In genomic region chr13:53099771-53100682, GRCm38 (mm10) we compare ENCODE assay signal across 8 mouse cellular contexts.
DNase-seq lines count a peak whose midpoint lies in the region; ATAC-seq and TF ChIP-seq lines count a peak whose summit lies in the region.
"Had no signal": no experiment of that assay in that cellular context is flagged by ENCODE, and none has a peak within 500 bp of the region (broad histone marks: within the 10 kb centered on the region; RNA-seq: fewer than 3 reads in every experiment).

No protein-coding gene starts in this region.

- H3K27ac ChIP-seq in heart, embryonic 16.5 days (ENCODE audit: low read length), result peak overlapping the region; percentile 80
- H3K27ac ChIP-seq in CH12.LX (ENCODE audit: insufficient read depth, low read depth), result no peak overlapping the region
- H3K27ac ChIP-seq in hindbrain, postnatal 0 days, result no peak overlapping the region

- TF ChIP-seq RAD21 in CH12.LX (IDR thresholded peaks at IDR 0.05; ENCODE audit: low read depth, low read length), result no peak

- TF ChIP-seq CTCF in CH12.LX (conservative IDR thresholded peaks at IDR 0.05 in 1 of 2, IDR thresholded peaks at IDR 0.05 in 1 of 2; ENCODE audit: low read depth in 2 of 2, low read length in 2 of 2), result peak; percentile 26 to 51; a peak in 3 of 4 replicates
- peak; percentile 62 for TF ChIP-seq CTCF in hindbrain, postnatal 0 days (IDR thresholded peaks at IDR 0.05; ENCODE audit: low read depth)

- ATAC-seq in heart, embryonic 16.5 days (replicated peaks; ENCODE audit: extremely low read depth, insufficient read depth, low FRiP score), result peak; percentile 64
- ATAC-seq in hindbrain, postnatal 0 days, result no peak; the same call in 1 of the 2 replicates
- no peak for ATAC-seq in inflammation-experienced regulatory T-cells, adult 6 months

- in situ Hi-C loops in CH12.LX (cut with MboI; ENCODE audit: low pct_ligation_motif_present, low pct_unique_long_range_greater_than_20kb, low sequenced_read_pairs), result loop anchor here (5.0 to 10.0 kb wide), 6 partner anchors 85 to 1265 kb away; no protein-coding TSS in a partner anchor

- dilution Hi-C loops in CH12.LX (cut with MboI; ENCODE audit: extremely low pct_ligation_motif_present, extremely low pct_unique_long_range_greater_than_20kb, low sequenced_read_pairs), result no loop called here

- no peaks in the 10 kb centered on the region for H3K27me3 ChIP-seq in heart, embryonic 16.5 days (ENCODE audit: control insufficient read depth, insufficient read depth, low read length)
- H3K27me3 ChIP-seq in CH12.LX (replicated peaks), result peaks cover 6% of the 10 kb centered on the region
- H3K27me3 ChIP-seq in hindbrain, postnatal 0 days (ENCODE audit: insufficient read depth, low read length), result 0 out of 2 replicates have a peak, but pooled peaks cover 3% of the 10 kb centered on the region

- no peaks in the 10 kb centered on the region for H3K9me3 ChIP-seq in heart, embryonic 16.5 days (replicated peaks; ENCODE audit: control insufficient read depth, low read length)
- H3K9me3 ChIP-seq in CH12.LX (replicated peaks; ENCODE audit: low read length), result no peaks in the 10 kb centered on the region
- H3K9me3 ChIP-seq in hindbrain, postnatal 0 days (ENCODE audit: low read length), result no peaks in the 10 kb centered on the region

- H3K79me2 ChIP-seq in CH12.LX (replicated peaks; ENCODE audit: control insufficient read depth, extremely low read depth, insufficient read depth, poor library complexity, severe bottlenecking), result no peaks in the 10 kb centered on the region

- no peak for TF ChIP-seq POLR2A in CH12.LX (IDR thresholded peaks at IDR 0.05; ENCODE audit: low read depth, low read length)

- WGBS in heart, embryonic 16.5 days, result 24% methylated on average over 17 of the region's 17 CpGs
- 25% methylated on average over 17 of the region's 17 CpGs for WGBS in hindbrain, postnatal 0 days

- H3K9ac ChIP-seq in heart, embryonic 16.5 days (ENCODE audit: low read length), result no peak overlapping the region
- H3K9ac ChIP-seq in CH12.LX (ENCODE audit: insufficient read depth, low read depth), result no peak overlapping the region
- no peak overlapping the region for H3K9ac ChIP-seq in hindbrain, postnatal 0 days (replicated peaks; ENCODE audit: low read length)

- no peak for DNase-seq in heart, adult 18-20 months
- DNase-seq in CH12.LX (ENCODE audit: extremely low read depth) (peak; percentile 23), ZHBTc4 (ENCODE audit: low read depth, low spot score) (peak; percentile 47)
- peak; percentile 58 for DNase-seq in hindbrain, postnatal 0 days (ENCODE audit: low spot score)
- no peak for DNase-seq in kidney, adult 18-20 months
- DNase-seq: right cerebral cortex, postnatal 4 days had no signal

- TF ChIP-seq EP300 in CH12.LX (IDR thresholded peaks at IDR 0.05; ENCODE audit: low read length), result no peak

- H3K4me3 ChIP-seq in heart, embryonic 16.5 days (ENCODE audit: low read length), result 0 out of 2 replicates have a peak overlapping the region, but pooled peaks have one; percentile 4
- no peak overlapping the region for H3K4me3 ChIP-seq in CH12.LX (replicated peaks in 1 of 3; ENCODE audit: low read depth in 2 of 3, low read length in 2 of 3, poor library complexity in 1 of 3)
- H3K4me3 ChIP-seq in hindbrain, postnatal 0 days (ENCODE audit: low read length), result no peak overlapping the region

- peaks cover 9% of the 10 kb centered on the region for H3K4me1 ChIP-seq in heart, embryonic 16.5 days (ENCODE audit: control insufficient read depth, insufficient read depth, low read length)
- peaks cover 2 to 12% of the 10 kb centered on the region in 2 experiments; a peak in 2 of 4 replicates for H3K4me1 ChIP-seq in CH12.LX (ENCODE audit: control insufficient read depth in 1 of 2, insufficient read depth in 2 of 2)
- no peaks in the 10 kb centered on the region for H3K4me1 ChIP-seq in hindbrain, postnatal 0 days (ENCODE audit: insufficient read depth, low read length)

- H3K36me3 ChIP-seq in heart, embryonic 16.5 days (ENCODE audit: control insufficient read depth, insufficient read depth), result no peaks in the 10 kb centered on the region
- no peaks in the 10 kb centered on the region for H3K36me3 ChIP-seq in CH12.LX (replicated peaks in 1 of 2; ENCODE audit: control insufficient read depth in 1 of 2, insufficient read depth in 1 of 2, low read length in 1 of 2)
- no peaks in the 10 kb centered on the region for H3K36me3 ChIP-seq in hindbrain, postnatal 0 days (ENCODE audit: insufficient read depth, low read length)

- peak overlapping the region; percentile 5 for H3K4me2 ChIP-seq in heart, embryonic 16.5 days (ENCODE audit: low read depth, low read length)
- H3K4me2 ChIP-seq in CH12.LX (ENCODE audit: insufficient read depth, low read depth, poor library complexity, severe bottlenecking), result no peak overlapping the region
- no peak overlapping the region for H3K4me2 ChIP-seq in hindbrain, postnatal 0 days (ENCODE audit: low read depth, low read length)

TF ChIP-seq in CH12.LX, 34 proteins besides CTCF, POLR2A, EP300 and RAD21:
- no peak for TF ChIP-seq ZC3H11A (IDR thresholded peaks at IDR 0.05; ENCODE audit: low read depth, low read length)

Comparison
In these comparisons a context has a peak if more than half of its experiments do, and no peak if none do; other contexts are left out.
1. DNase-seq: peak in CH12.LX (single experiment), ZHBTc4 (single experiment) and hindbrain, postnatal 0 days (single experiment); none in heart, adult 18-20 months (0 of 2) and kidney, adult 18-20 months (single experiment).